Mouse (Mus musculus): Measurements from ENCODE around the gene Akap8.
A peak's percentile ranks its signal among the peaks of the same experiment; 100 is the strongest.

The Akap8 gene

GRCm38 (mm10) chr17:32348406-32348805 lies 27.4 kb upstream of the Akap8 start:
- DNase-seq: no peak

- no peak for DNase-seq
These were observed 20.1 kb upstream of the Akap8 start for GRCm38 (mm10) chr17:32341102-32341501.

- DNase-seq: no peak
These were observed 19.1 kb upstream of the Akap8 start for GRCm38 (mm10) chr17:32340110-32340509.

- no peak for DNase-seq
These were observed 14.8 kb upstream of the Akap8 start for GRCm38 (mm10) chr17:32335869-32336268.

- no peak for DNase-seq
These were observed 13.9 kb upstream of the Akap8 start for GRCm38 (mm10) chr17:32334921-32335320.

GRCm38 (mm10) chr17:32333675-32334303 lies 12.8 kb upstream of the Akap8 start:
- DNase-seq: no peak

- DNase-seq: no peak
These were observed 6.5 kb upstream of the Akap8 start for GRCm38 (mm10) chr17:32327501-32327900.

- no peak for DNase-seq
These were observed 1.8 kb upstream of the Akap8 start for GRCm38 (mm10) chr17:32322809-32323208.

- no peak for DNase-seq
These were observed 798 bp upstream of the Akap8 start for GRCm38 (mm10) chr17:32321836-32322235.

- no peak for DNase-seq
These were observed 324 bp upstream of the Akap8 start for GRCm38 (mm10) chr17:32321390-32321734.

- peak; percentile 3 for DNase-seq
These were observed 1.1 kb downstream of the Akap8 start for GRCm38 (mm10) chr17:32319950-32320349.

- no peak for DNase-seq
These were observed 3.3 kb downstream of the Akap8 start for GRCm38 (mm10) chr17:32317708-32318107.

- DNase-seq: no peak
These were observed 4.0 kb downstream of the Akap8 start for GRCm38 (mm10) chr17:32317032-32317431.

GRCm38 (mm10) chr17:32315560-32315959 lies 5.5 kb downstream of the Akap8 start:
- no peak for DNase-seq

GRCm38 (mm10) chr17:32313892-32314291 lies 7.1 kb downstream of the Akap8 start:
- no peak for DNase-seq

- no peak for DNase-seq
These were observed 8.2 kb downstream of the Akap8 start for GRCm38 (mm10) chr17:32312801-32313200.

GRCm38 (mm10) chr17:32307963-32308362 lies 13.1 kb downstream of the Akap8 start:
- DNase-seq: no peak

- no peak for DNase-seq
These were observed 22.9 kb downstream of the Akap8 start for GRCm38 (mm10) chr17:32298125-32298524.

- DNase-seq: no peak
These were observed 25.1 kb downstream of the Akap8 start for GRCm38 (mm10) chr17:32295901-32296300.

GRCm38 (mm10) chr17:32295160-32295559 lies 25.9 kb downstream of the Akap8 start:
- DNase-seq: no peak

- DNase-seq: no peak
These were observed 35.8 kb downstream of the Akap8 start for GRCm38 (mm10) chr17:32285138-32285670.

- DNase-seq: peak; percentile 96
These were observed 36.5 kb downstream of the Akap8 start, which contains the start of gene Brd4 for GRCm38 (mm10) chr17:32284262-32285137. Brd4 (minus strand) TSS chr17:32284722.

GRCm38 (mm10) chr17:32283771-32284221 lies 37.2 kb downstream of the Akap8 start:
- DNase-seq: peak; percentile 82

GRCm38 (mm10) chr17:32283341-32283740 lies 37.7 kb downstream of the Akap8 start:
- DNase-seq: peak; percentile 37
